8 mouse cellular contexts compared by ENCODE assay signal in genomic region chr3:9609581-9610341, GRCm38 (mm10). TPM values are rescaled to one million over a fixed set of nuclear protein-coding genes. Genes with fewer than 3 reads are reported as not detected.
DNase-seq lines count a peak whose midpoint lies in the region; ATAC-seq and TF ChIP-seq lines count a peak whose summit lies in the region.

Zfp704 (minus strand) TSS chr3:9610085.

- intact Hi-C loops in gastrocnemius, adult 2 months (cut with DNase I): loop anchor here (5.0 kb wide), 3 partner anchors 87 to 207 kb away; no protein-coding TSS in a partner anchor

- TF ChIP-seq CTCF in gastrocnemius, adult 2 months (IDR thresholded peaks at IDR 0.05): peak; percentile 58

- H3K4me2 ChIP-seq in hindbrain, embryonic 16.5 days (ENCODE audit: low read length): peak within 1 kb of the TSS; percentile 80

- H3K36me3 ChIP-seq in hindbrain, embryonic 16.5 days (ENCODE audit: control insufficient read depth, insufficient read depth, low read length): no peaks in the 10 kb centered on the region

- peak within 1 kb of the TSS; percentile 94 for H3K9ac ChIP-seq in hindbrain, embryonic 16.5 days (ENCODE audit: low read depth, low read length)

- WGBS in hindbrain, embryonic 16.5 days: under 1% methylated on average over 56 of the region's 97 CpGs

- peak within 1 kb of the TSS; percentile 78 for H3K27ac ChIP-seq in gastrocnemius, adult 2 months
- peak within 1 kb of the TSS; percentile 97 for H3K27ac ChIP-seq in hindbrain, embryonic 16.5 days (ENCODE audit: low read depth, low read length)

- no peaks in the 10 kb centered on the region for H3K27me3 ChIP-seq in hindbrain, embryonic 16.5 days (replicated peaks; ENCODE audit: control insufficient read depth, insufficient read depth, low read length)

- peaks cover 24% of the 10 kb centered on the region for H3K4me1 ChIP-seq in hindbrain, embryonic 16.5 days (ENCODE audit: control insufficient read depth, insufficient read depth, low read depth, low read length)

- ATAC-seq in common myeloid progenitor, adult 5-6 weeks (replicated peaks; ENCODE audit: low read depth, poor library complexity, severe bottlenecking): peak; percentile 75
- peak; percentile 94 for ATAC-seq in hindbrain, embryonic 16.5 days

- peak; percentile 94 for DNase-seq in ZHBTc4 (ENCODE audit: low read depth, low spot score)
- peak; percentile 82 for DNase-seq in gastrocnemius, adult 2 months
- peak; percentile 76 for DNase-seq in left cerebral cortex, adult 11 months (ENCODE audit: low spot score)
- peak; percentile 90 for DNase-seq in lung, postnatal 25 days (ENCODE audit: low spot score)
- DNase-seq in retina, postnatal 7 days (ENCODE audit: low read depth, low spot score): peak; percentile 81
- peak; percentile 81 for DNase-seq in urinary bladder, adult 18-20 months (ENCODE audit: low spot score in 2 of 2)

- peak within 1 kb of the TSS; percentile 92 for H3K4me3 ChIP-seq in gastrocnemius, adult 2 months
- H3K4me3 ChIP-seq in hindbrain, embryonic 16.5 days (ENCODE audit: low read length): peak within 1 kb of the TSS; percentile 84

- H3K9me3 ChIP-seq in hindbrain, embryonic 16.5 days (ENCODE audit: control insufficient read depth, low read length): no peaks in the 10 kb centered on the region

RNA-seq across cellular contexts. Expression of gene Zfp704, which starts in this region (rescaled TPM):
- 23.8 and 25.5 TPM in 2 replicates for total RNA-seq in common myeloid progenitor, adult 5-6 weeks (2017)
- total RNA-seq in gastrocnemius, adult 2 months (2021): 1 to 10 TPM; 4.4 to 7.0 TPM
- polyA plus RNA-seq in hindbrain, embryonic 16.5 days (2015; fragmentation: Nextera tagmentation; extraction: Ambion mirVana): 12.5 and 13.3 TPM in 2 replicates

Comparison
In these comparisons a context has a peak if more than half of its experiments do, and no peak if none do; other contexts are left out.
1. Peak in every context shown above with its lines: DNase-seq, ATAC-seq, H3K4me3 ChIP-seq and H3K27ac ChIP-seq.